8 mouse cellular contexts compared by ENCODE assay signal in genomic region chr6:134793046-134793806, GRCm38 (mm10). TPM values are rescaled to one million over a fixed set of nuclear protein-coding genes. Genes with fewer than 3 reads are reported as not detected.
DNase-seq lines count a peak whose midpoint lies in the region; ATAC-seq and TF ChIP-seq lines count a peak whose summit lies in the region.

No protein-coding gene starts in this region.

- WGBS in hindbrain, embryonic 15.5 days, result 39% methylated on average over 21 of the region's 21 CpGs
- 35% methylated on average over 21 of the region's 21 CpGs for WGBS in midbrain, embryonic 11.5 days

- no peaks in the 10 kb centered on the region for H3K9me3 ChIP-seq in hindbrain, embryonic 15.5 days
- H3K9me3 ChIP-seq in midbrain, embryonic 11.5 days (ENCODE audit: control insufficient read depth, low read length), result no peaks in the 10 kb centered on the region

- 0 out of 2 replicates have a peak, but pooled peaks cover 4% of the 10 kb centered on the region for H3K27me3 ChIP-seq in hindbrain, embryonic 15.5 days
- peaks cover 8% of the 10 kb centered on the region; the same call in 1 of the 2 replicates for H3K27me3 ChIP-seq in midbrain, embryonic 11.5 days (ENCODE audit: control insufficient read depth, insufficient read depth, low read length)

- DNase-seq in kidney, adult 8-10 months, result peak; percentile 13 to 17
- no peak for DNase-seq in kidney, postnatal 25 days
- peak; percentile 6 for DNase-seq in brain, embryonic 14.5 days (ENCODE audit: low read depth)
- DNase-seq in midbrain, embryonic 11.5 days (ENCODE audit: low spot score, missing footprints), result peak; percentile 92
- no peak for DNase-seq in gastrocnemius, postnatal 36 days
- no peak for DNase-seq in cerebellum, postnatal 14 days
- DNase-seq in adrenal gland, adult (ENCODE audit: inconsistent age in 2 of 2, low spot score in 1 of 2), result no peak

- TF ChIP-seq POLR2A in brain, embryonic 14.5 days (IDR thresholded peaks at IDR 0.05; ENCODE audit: borderline replicate concordance, extremely low read depth, insufficient read depth, insufficient read length, poor library complexity, severe bottlenecking), result no peak

- ATAC-seq in hindbrain, embryonic 15.5 days (ENCODE audit: low FRiP score, low read depth), result peak; percentile 10; the same call in 1 of the 2 replicates
- ATAC-seq in midbrain, embryonic 11.5 days (ENCODE audit: low FRiP score), result peak; percentile 19

- no peak overlapping the region for H3K27ac ChIP-seq in hindbrain, embryonic 15.5 days (replicated peaks)
- no peak overlapping the region for H3K27ac ChIP-seq in midbrain, embryonic 11.5 days (ENCODE audit: low read depth, low read length)

- H3K4me2 ChIP-seq in hindbrain, embryonic 15.5 days, result peak overlapping the region; percentile 86
- peak overlapping the region; percentile 57 for H3K4me2 ChIP-seq in midbrain, embryonic 11.5 days

- H3K4me3 ChIP-seq in hindbrain, embryonic 15.5 days, result peak overlapping the region; percentile 75
- peak overlapping the region; percentile 70 for H3K4me3 ChIP-seq in midbrain, embryonic 11.5 days (ENCODE audit: low read depth, low read length)

- intact Hi-C loops in gastrocnemius, postnatal 36 days (cut with DNase I), result no loop called here

- no peak for TF ChIP-seq CTCF in brain, embryonic 14.5 days (IDR thresholded peaks at IDR 0.05; ENCODE audit: borderline replicate concordance, extremely low read depth, insufficient read depth, insufficient read length)

- H3K9ac ChIP-seq in hindbrain, embryonic 15.5 days, result peak overlapping the region; percentile 67
- peak overlapping the region; percentile 70 for H3K9ac ChIP-seq in midbrain, embryonic 11.5 days (ENCODE audit: low read length)

- peaks cover 21% of the 10 kb centered on the region for H3K4me1 ChIP-seq in hindbrain, embryonic 15.5 days (replicated peaks)
- H3K4me1 ChIP-seq in midbrain, embryonic 11.5 days (ENCODE audit: control insufficient read depth, insufficient read depth, low read length), result peaks cover 8% of the 10 kb centered on the region; the same call in 1 of the 2 replicates

- no peaks in the 10 kb centered on the region for H3K36me3 ChIP-seq in hindbrain, embryonic 15.5 days
- no peaks in the 10 kb centered on the region for H3K36me3 ChIP-seq in midbrain, embryonic 11.5 days (ENCODE audit: control insufficient read depth, insufficient read depth, low read length)

RNA-seq across cellular contexts. Expression of gene Dusp16, which starts 0.8 kb away (rescaled TPM):
- polyA plus RNA-seq in brain, embryonic 14.5 days (2012; rRNA removed), result 8.0 and 10.4 TPM in 2 replicates
- 5.5 and 5.7 TPM in 2 replicates for polyA plus RNA-seq in hindbrain, embryonic 15.5 days (2015; fragmentation: Nextera tagmentation; extraction: Ambion mirVana)
- polyA plus RNA-seq in midbrain, embryonic 11.5 days (2014; fragmentation: Nextera tagmentation; extraction: Ambion mirVana), result 18.0 and 18.5 TPM in 2 replicates
- 10 to 100 TPM; 14.4 to 16.4 TPM for total RNA-seq in gastrocnemius, postnatal 36 days (2021)

RNA-seq across cellular contexts. Expression of gene Crebl2, which starts 36.7 kb away (rescaled TPM):
- 8.4 and 8.8 TPM in 2 replicates for polyA plus RNA-seq in brain, embryonic 14.5 days (2012; rRNA removed)
- polyA plus RNA-seq in hindbrain, embryonic 15.5 days (2015; fragmentation: Nextera tagmentation; extraction: Ambion mirVana), result 3.4 and 4.2 TPM in 2 replicates
- 0.92 and 1.2 TPM in 2 replicates for polyA plus RNA-seq in midbrain, embryonic 11.5 days (2014; fragmentation: Nextera tagmentation; extraction: Ambion mirVana)
- 1 to 10 TPM; 6.7 to 8.3 TPM for total RNA-seq in gastrocnemius, postnatal 36 days (2021)

Comparison
In these comparisons a context has a peak if more than half of its experiments do, and no peak if none do; other contexts are left out.
1. DNase-seq: peak in kidney, adult 8-10 months (2 of 2), brain, embryonic 14.5 days (single experiment) and midbrain, embryonic 11.5 days (single experiment); none in kidney, postnatal 25 days (0 of 2), gastrocnemius, postnatal 36 days (0 of 2), cerebellum, postnatal 14 days (0 of 2) and adrenal gland, adult (0 of 2).